Mouse (Mus musculus) liver, adult 2 months (tissue): ENCODE data around the gene Ddx54.

Source experiments
- CTCF ChIP-seq: fragments of 200-500 bp; IDR thresholded peaks from 2 replicates; pipeline ENCODE4 v1.5.1; 2011; ENCODE audit warnings: low read depth, low read length, control low read depth
- POLR2A ChIP-seq: fragments of 200-500 bp; IDR thresholded peaks from 2 replicates; pipeline ENCODE4 v1.6.1; 2011; ENCODE audit warnings: low read length, control low read depth; ENCODE audit not compliant: insufficient read depth; ENCODE audit errors: extremely low read depth

DNA sequence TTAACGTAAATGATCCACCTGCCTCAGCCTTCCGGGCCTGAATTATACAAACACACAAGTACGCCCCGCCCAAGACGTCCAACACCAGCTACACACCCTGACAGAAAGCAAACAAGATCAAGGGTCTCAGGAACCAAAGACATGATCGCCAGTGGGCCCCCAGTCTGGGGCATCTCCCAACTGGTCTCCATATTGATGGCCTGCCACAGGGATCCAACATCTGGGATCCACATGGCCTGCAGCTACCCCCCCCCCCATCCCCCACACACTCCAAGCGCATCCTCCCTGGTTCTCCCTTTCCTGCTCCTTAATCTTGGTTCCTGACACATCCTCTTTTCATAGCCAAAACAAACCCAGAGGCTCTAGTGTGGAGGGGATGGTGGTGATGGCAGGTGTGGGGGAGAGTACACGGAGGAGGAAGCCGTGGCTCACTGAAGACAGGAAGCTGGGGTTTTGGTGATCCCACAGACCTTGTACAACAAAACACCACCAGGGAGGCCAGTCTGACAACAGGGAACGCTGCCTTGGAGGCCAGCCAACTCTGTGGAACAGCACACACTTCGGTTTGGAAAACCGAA, 33.9 kb upstream of the Ddx54 start:
- TF ChIP-seq CTCF = no peak
- no peak for TF ChIP-seq POLR2A
